Mouse (Mus musculus): ENCODE measurements at regions not wholly inside any gene's neighbourhood (a gene's known extent, or its start where the extent isn't known, plus 50 kb on each side); places are given as distances from the start of the nearest gene placed in this dataset.

- no peak for DNase-seq (ENCODE audit: extremely low spot score, low spot score)
These were observed 210.9 kb downstream of the Lrig3 start for GRCm38 (mm10) chr10:126176759-126177473.

DNA sequence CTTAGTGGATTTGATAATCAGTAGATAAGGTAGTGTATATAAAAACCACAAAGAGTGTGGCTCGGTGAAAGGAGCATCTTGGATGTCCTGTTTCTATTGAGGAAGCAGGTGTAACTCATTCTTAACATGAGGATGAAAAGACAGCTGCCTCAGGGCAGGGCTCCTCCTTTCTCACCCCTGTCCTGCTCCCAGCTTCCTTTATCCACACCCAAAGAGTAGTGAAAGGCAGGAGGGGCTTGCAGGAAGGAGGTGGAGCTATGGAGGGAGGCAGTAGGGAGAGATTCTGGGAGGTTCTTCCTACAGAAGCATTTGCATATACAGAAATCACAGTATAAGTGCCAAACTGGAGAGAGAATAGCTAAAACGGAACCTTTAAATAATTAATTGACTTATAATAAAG, 216.4 kb downstream of the Lrig3 start:
- DNase-seq (ENCODE audit: extremely low spot score, low spot score): no peak

DNA sequence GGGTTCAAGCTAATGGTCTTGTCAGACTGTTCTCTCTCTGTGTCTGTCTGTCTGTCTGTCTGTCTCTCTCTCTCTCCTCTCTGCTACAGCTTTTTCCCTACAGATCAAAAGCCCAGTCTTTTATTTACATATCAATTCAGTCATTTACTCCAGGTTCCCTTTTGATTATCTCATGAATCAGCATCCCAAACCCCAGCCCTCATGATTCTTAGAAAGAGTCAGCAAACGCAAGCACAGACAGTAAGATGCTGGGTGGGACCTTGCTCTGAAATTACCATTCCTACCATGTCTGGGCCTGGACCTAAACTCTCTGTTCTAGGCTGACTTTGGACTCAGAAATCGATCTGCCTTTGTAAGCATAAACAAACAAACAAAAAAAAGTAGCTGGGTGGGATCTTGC, 218.0 kb downstream of the Lrig3 start:
- no peak for DNase-seq (ENCODE audit: extremely low spot score, low spot score)

DNA sequence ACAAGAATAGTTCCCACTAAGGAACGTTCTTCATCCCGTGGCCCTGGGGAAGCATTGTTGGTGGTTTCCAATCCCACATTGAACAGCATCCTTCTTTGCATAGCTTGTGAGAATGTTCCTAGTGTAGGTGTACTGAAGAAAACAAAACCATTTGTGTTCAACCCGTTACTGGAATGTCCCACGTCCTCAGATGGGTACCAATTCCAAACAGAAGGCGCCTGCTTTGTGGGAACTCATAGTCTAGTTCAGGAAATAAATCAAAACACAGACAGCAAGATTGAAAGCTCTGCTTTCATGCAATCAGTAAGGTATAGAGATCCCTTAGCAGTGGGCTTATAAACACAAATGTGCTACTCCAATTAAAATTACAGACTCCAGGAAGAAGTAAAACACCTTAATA, 219.4 kb downstream of the Lrig3 start:
- DNase-seq (ENCODE audit: extremely low spot score, low spot score): no peak

- DNase-seq (ENCODE audit: extremely low spot score, low spot score): no peak
These were observed 220.1 kb downstream of the Lrig3 start for GRCm38 (mm10) chr10:126186086-126186485.

- no peak for DNase-seq (ENCODE audit: extremely low spot score, low spot score)
These were observed 223.0 kb downstream of the Lrig3 start for GRCm38 (mm10) chr10:126189001-126189400.
